Mouse (Mus musculus) testis, adult 2 months (tissue): Measurements from ENCODE around the gene Psmg4.

Source experiments
- CTCF ChIP-seq: fragments of 200-500 bp; IDR thresholded peaks from 2 replicates; pipeline ENCODE4 v1.5.1; 2012; ENCODE audit warnings: low read depth, mild to moderate bottlenecking, inconsistent platforms, low read length, moderate library complexity; ENCODE audit not compliant: control insufficient read depth, insufficient read depth, insufficient replicate concordance
- POLR2A ChIP-seq: fragments of 200-500 bp; IDR thresholded peaks from 2 replicates; pipeline ENCODE4 v1.6.1; 2012; ENCODE audit warnings: low read depth, mild to moderate bottlenecking, inconsistent platforms, low read length, moderate library complexity; ENCODE audit not compliant: control insufficient read depth

DNA sequence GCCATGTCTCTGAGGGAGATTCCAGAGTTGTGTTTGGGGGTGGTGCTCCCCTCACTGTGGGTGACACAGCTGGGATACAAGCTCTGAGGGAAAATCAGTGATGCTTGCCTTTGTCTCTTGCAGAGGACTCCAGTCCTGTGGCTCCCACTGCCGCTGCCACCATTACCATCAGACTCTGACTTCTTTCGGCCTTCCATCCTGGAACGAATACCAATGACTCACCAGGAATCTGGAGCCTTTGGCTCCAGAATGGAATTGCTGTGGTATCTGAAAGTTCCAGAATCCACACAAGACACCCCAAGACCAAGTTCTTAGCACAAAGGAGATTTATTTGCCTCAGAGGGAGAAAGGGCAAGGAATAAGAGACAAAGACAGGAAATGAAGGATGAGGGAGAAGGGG lies 49.7 kb upstream of the Psmg4 start:
- TF ChIP-seq POLR2A (no peak), CTCF (no peak)
